Mouse (Mus musculus): ENCODE measurements at regions not wholly inside any gene's neighbourhood (a gene's known extent, or its start where the extent isn't known, plus 50 kb on each side); places are given as distances from the start of the nearest gene placed in this dataset.

- H3K4me1 ChIP-seq (ENCODE audit: insufficient read depth, low read length), result no peaks in the 10 kb centered on the region
- no peaks in the 10 kb centered on the region for H3K9me3 ChIP-seq (ENCODE audit: low read length)
- no peak overlapping the region for H3K9ac ChIP-seq (replicated peaks; ENCODE audit: low read length)
- no peak for ATAC-seq
- no peaks in the 10 kb centered on the region for H3K27me3 ChIP-seq (ENCODE audit: insufficient read depth, low read length)
- WGBS, result 61% methylated on average over 7 of the region's 7 CpGs
- no peak overlapping the region for H3K27ac ChIP-seq
- DNase-seq (ENCODE audit: low spot score), result peak; percentile 13
- H3K36me3 ChIP-seq (ENCODE audit: insufficient read depth, low read length), result no peaks in the 10 kb centered on the region
- H3K4me2 ChIP-seq (ENCODE audit: low read depth, low read length), result no peak overlapping the region
- no peak for TF ChIP-seq CTCF (IDR thresholded peaks at IDR 0.05; ENCODE audit: low read depth)
- no peak overlapping the region for H3K4me3 ChIP-seq (ENCODE audit: low read length)
These were observed 93.2 kb upstream of the Kcnj16 start for GRCm38 (mm10) chr11:110874626-110875025.

GRCm38 (mm10) chr11:110880971-110881370 lies 86.9 kb upstream of the Kcnj16 start:
- ATAC-seq (no peak), DNase-seq (ENCODE audit: low spot score) (no peak)
- 86% methylated on average over 9 of the region's 9 CpGs for WGBS
- no peaks in the 10 kb centered on the region for H3K9me3 ChIP-seq (ENCODE audit: low read length)
- no peak overlapping the region for H3K9ac ChIP-seq (replicated peaks; ENCODE audit: low read length)
- H3K4me2 ChIP-seq (ENCODE audit: low read depth, low read length), result no peak overlapping the region
- no peaks in the 10 kb centered on the region for H3K27me3 ChIP-seq (ENCODE audit: insufficient read depth, low read length)
- no peak overlapping the region for H3K27ac ChIP-seq
- no peaks in the 10 kb centered on the region for H3K36me3 ChIP-seq (ENCODE audit: insufficient read depth, low read length)
- H3K4me3 ChIP-seq (ENCODE audit: low read length), result no peak overlapping the region
- H3K4me1 ChIP-seq (ENCODE audit: insufficient read depth, low read length), result no peaks in the 10 kb centered on the region
- no peak for TF ChIP-seq CTCF (IDR thresholded peaks at IDR 0.05; ENCODE audit: low read depth)

- Histone ChIP-seq H3K27me3 (ENCODE audit: insufficient read depth, low read length) (no peaks in the 10 kb centered on the region), H3K9me3 (ENCODE audit: low read length) (no peaks in the 10 kb centered on the region), H3K27ac (no peak overlapping the region), H3K36me3 (ENCODE audit: insufficient read depth, low read length) (no peaks in the 10 kb centered on the region), H3K4me1 (ENCODE audit: insufficient read depth, low read length) (no peaks in the 10 kb centered on the region), H3K4me2 (ENCODE audit: low read depth, low read length) (no peak overlapping the region), H3K4me3 (ENCODE audit: low read length) (no peak overlapping the region), H3K9ac (replicated peaks; ENCODE audit: low read length) (no peak overlapping the region)
- no peak for ATAC-seq
- 86% methylated on average over 3 of the region's 3 CpGs for WGBS
- TF ChIP-seq CTCF (IDR thresholded peaks at IDR 0.05; ENCODE audit: low read depth), result no peak
- DNase-seq (ENCODE audit: low spot score), result no peak
These were observed 78.3 kb upstream of the Kcnj16 start for GRCm38 (mm10) chr11:110889354-110890151.

DNA sequence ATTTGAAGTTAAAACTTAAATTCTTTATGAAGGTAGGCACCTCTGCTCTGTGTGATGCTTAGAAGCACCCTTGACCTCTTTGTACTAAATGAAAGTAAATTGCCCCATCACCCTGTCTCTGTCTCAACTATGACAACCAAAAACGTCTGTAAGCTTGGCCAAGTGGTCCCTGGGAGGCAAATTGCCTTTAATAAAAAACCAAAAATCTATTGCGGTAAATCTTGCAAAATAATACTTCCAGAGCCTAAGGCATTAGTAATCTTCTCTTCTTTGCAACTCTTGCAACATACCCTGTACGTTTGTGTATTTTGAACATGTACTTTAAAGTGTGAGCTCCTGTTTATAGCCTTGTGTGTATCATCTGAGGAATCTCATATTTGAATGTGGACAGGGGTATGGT lies 77.4 kb upstream of the Kcnj16 start:
- Histone ChIP-seq H3K9me3 (ENCODE audit: low read length) (no peaks in the 10 kb centered on the region), H3K9ac (replicated peaks; ENCODE audit: low read length) (no peak overlapping the region), H3K36me3 (ENCODE audit: insufficient read depth, low read length) (no peaks in the 10 kb centered on the region), H3K27me3 (ENCODE audit: insufficient read depth, low read length) (no peaks in the 10 kb centered on the region), H3K4me3 (ENCODE audit: low read length) (no peak overlapping the region), H3K27ac (no peak overlapping the region), H3K4me2 (ENCODE audit: low read depth, low read length) (no peak overlapping the region), H3K4me1 (ENCODE audit: insufficient read depth, low read length) (no peaks in the 10 kb centered on the region)
- no peak for TF ChIP-seq CTCF (IDR thresholded peaks at IDR 0.05; ENCODE audit: low read depth)
- ATAC-seq (no peak), DNase-seq (ENCODE audit: low spot score) (no peak)
- WGBS, result 74% methylated on average over 3 of the region's 3 CpGs

- Histone ChIP-seq H3K36me3 (ENCODE audit: insufficient read depth, low read length) (no peaks in the 10 kb centered on the region), H3K9ac (replicated peaks; ENCODE audit: low read length) (no peak overlapping the region), H3K27ac (no peak overlapping the region), H3K9me3 (ENCODE audit: low read length) (no peaks in the 10 kb centered on the region), H3K4me1 (ENCODE audit: insufficient read depth, low read length) (no peaks in the 10 kb centered on the region), H3K4me3 (ENCODE audit: low read length) (no peak overlapping the region), H3K4me2 (ENCODE audit: low read depth, low read length) (no peak overlapping the region), H3K27me3 (ENCODE audit: insufficient read depth, low read length) (no peaks in the 10 kb centered on the region)
- 81% methylated on average over 6 of the region's 6 CpGs for WGBS
- TF ChIP-seq CTCF (IDR thresholded peaks at IDR 0.05; ENCODE audit: low read depth), result no peak
- no peak for ATAC-seq
- DNase-seq (ENCODE audit: low spot score), result no peak
These were observed 64.9 kb upstream of the Kcnj16 start for GRCm38 (mm10) chr11:110902918-110903317.

All from hindbrain, postnatal 0 days (tissue).